Mouse (Mus musculus) T-helper 2 cell (primary cell): ENCODE results near the gene Rad54l2.

Source experiments
- in situ Hi-C: fragments of 300-600 bp; cut with MboI, MseI; formaldehyde crosslinking; loops from one replicate; pipeline ENCODE4 v1.15.1; 2025; ENCODE audit warnings: high pct_unique_total_duplicates

Rad54l2 gene

GRCm38 (mm10) chr9:106788812-106789321, at the start of gene Rad54l2:
Gene Rad54l2, minus strand, starts transcription at chr9:106789194.
- in situ Hi-C loops: no loop called here

- in situ Hi-C loops: loop anchor here (10.0 kb wide), 1 partner anchor 62 kb away; the partner anchor contains the start of gene Rbm15b
Observed at GRCm38 (mm10) chr9:106822381-106823104, 33.5 kb upstream of the Rad54l2 start.

- in situ Hi-C loops: loop anchor here (10.0 kb wide), 1 partner anchor 63 kb away; the partner anchor contains the start of gene Rbm15b
Observed at GRCm38 (mm10) chr9:106821618-106822380, 32.8 kb upstream of the Rad54l2 start, which contains the start of gene Dcaf1. Gene Dcaf1, plus strand, starts transcription at chr9:106821874.

- in situ Hi-C loops: loop anchor here (10.0 kb wide), 1 partner anchor 64 kb away; the partner anchor contains the start of gene Rbm15b
Observed at GRCm38 (mm10) chr9:106821050-106821617, 32.1 kb upstream of the Rad54l2 start.

- in situ Hi-C loops: no loop called here
Observed at GRCm38 (mm10) chr9:106819201-106819600, 30.2 kb upstream of the Rad54l2 start.

GRCm38 (mm10) chr9:106818191-106818590, 29.2 kb upstream of the Rad54l2 start:
- in situ Hi-C loops: no loop called here

GRCm38 (mm10) chr9:106806503-106806902, 17.5 kb upstream of the Rad54l2 start:
- in situ Hi-C loops: no loop called here

- in situ Hi-C loops: no loop called here
Observed at GRCm38 (mm10) chr9:106790831-106791230, 1.8 kb upstream of the Rad54l2 start.

GRCm38 (mm10) chr9:106789363-106789762, 369 bp upstream of the Rad54l2 start:
- in situ Hi-C loops: no loop called here

- in situ Hi-C loops: no loop called here
Observed at GRCm38 (mm10) chr9:106787979-106788811, 799 bp downstream of the Rad54l2 start.

GRCm38 (mm10) chr9:106785206-106785605, 3.8 kb downstream of the Rad54l2 start:
- in situ Hi-C loops: no loop called here

GRCm38 (mm10) chr9:106783554-106783953, 5.4 kb downstream of the Rad54l2 start:
- in situ Hi-C loops: no loop called here

GRCm38 (mm10) chr9:106780086-106780485, 8.9 kb downstream of the Rad54l2 start:
- in situ Hi-C loops: no loop called here

- in situ Hi-C loops: no loop called here
Observed at GRCm38 (mm10) chr9:106778319-106778718, 10.7 kb downstream of the Rad54l2 start.

- in situ Hi-C loops: no loop called here
Observed at GRCm38 (mm10) chr9:106777423-106777822, 11.6 kb downstream of the Rad54l2 start.

- in situ Hi-C loops: no loop called here
Observed at GRCm38 (mm10) chr9:106776116-106776515, 12.9 kb downstream of the Rad54l2 start.

- in situ Hi-C loops: no loop called here
Observed at GRCm38 (mm10) chr9:106771770-106772169, 17.2 kb downstream of the Rad54l2 start.

GRCm38 (mm10) chr9:106770216-106770615, 18.8 kb downstream of the Rad54l2 start:
- in situ Hi-C loops: no loop called here

GRCm38 (mm10) chr9:106769781-106770180, 19.2 kb downstream of the Rad54l2 start:
- in situ Hi-C loops: no loop called here

- in situ Hi-C loops: no loop called here
Observed at GRCm38 (mm10) chr9:106756421-106756820, 32.6 kb downstream of the Rad54l2 start.

- in situ Hi-C loops: no loop called here
Observed at GRCm38 (mm10) chr9:106755776-106756175, 33.2 kb downstream of the Rad54l2 start.
